Mouse (Mus musculus): ENCODE results near the gene Zfp579.

GRCm38 (mm10) chr7:5036136-5036535, 40.2 kb upstream of the Zfp579 start:
- TF ChIP-seq POLR2A (IDR thresholded peaks at IDR 0.05; ENCODE audit: insufficient read depth, low read length) = no peak
- TF ChIP-seq CTCF (IDR thresholded peaks at IDR 0.05; ENCODE audit: low read depth, low read length) = no peak
- no peak for TF ChIP-seq EP300 (IDR thresholded peaks at IDR 0.05; ENCODE audit: insufficient read depth, low read depth, low read length)

Measured in ES-Bruce4 (cell line).